Mouse (Mus musculus) cerebellum, adult 2 months (tissue): Measurements from ENCODE around the gene Tbc1d14. TPM values are rescaled to one million over a fixed set of nuclear protein-coding genes. Genes with fewer than 3 reads are reported as not detected.

Experiments
- DNase-seq, 2 experiments: peaks; one replicate each; pipeline ENCODE4 v3.0.0; 2021
- H3K27ac ChIP-seq: fragments of 200-500 bp; 2 replicates; pipeline ENCODE4 v1.5.1; 2012; ENCODE audit warnings: low read length, control low read depth, inconsistent platforms; ENCODE audit not compliant: insufficient read depth
- H3K27me3 ChIP-seq: fragments of 200-500 bp; 2 replicates; pipeline ENCODE4 v1.6.1; 2012; ENCODE audit warnings: inconsistent platforms, mild to moderate bottlenecking, low read length, moderate library complexity; ENCODE audit not compliant: control insufficient read depth, insufficient read depth
- H3K4me1 ChIP-seq: fragments of 200-500 bp; 2 replicates; pipeline ENCODE4 v1.6.1; 2011; ENCODE audit warnings: low read length; ENCODE audit not compliant: control insufficient read depth, insufficient read depth
- H3K4me3 ChIP-seq: fragments of 200-500 bp; replicated peaks from 2 replicates; pipeline ENCODE3; 2011; ENCODE audit warnings: mild to moderate bottlenecking, low read depth, low read length, control low read depth; ENCODE audit not compliant: insufficient read depth
- CTCF ChIP-seq: fragments of 200-500 bp; IDR thresholded peaks from 2 replicates; pipeline ENCODE4 v1.5.1; 2011; ENCODE audit warnings: low read depth, mild to moderate bottlenecking, control low read depth, low read length, moderate library complexity, borderline replicate concordance; ENCODE audit not compliant: insufficient read depth
- POLR2A ChIP-seq: fragments of 200-500 bp; IDR thresholded peaks from 2 replicates; pipeline ENCODE4 v1.6.1; 2011; ENCODE audit warnings: low read length, control low read depth, borderline replicate concordance; ENCODE audit not compliant: insufficient read depth
- WGBS: fragments of 180-500 bp; shearing (Covaris S2); methylation state at CpG from one replicate; pipeline ENCODE4 v1.1.7; 2018; 5-methylcytosine and 5-hydroxymethylcytosine counted together
- polyA plus RNA-seq: library from polyadenylated mRNA; depleted of rRNA; stranded (reverse); fragments of >200 nt; gene quantifications from 2 replicates; pipeline ENCODE4 v1.2.3, GENCODE M21; 2012

Gene Tbc1d14
- polyA plus RNA-seq, 1 experiment = 55.1 TPM

GRCm38 (mm10) chr5:36564530-36564929 is 28.5 kb downstream of the Tbc1d14 start:
- WGBS = 88% methylated on average over 9 of the region's 9 CpGs
- Histone ChIP-seq H3K27me3 (no peaks in the 10 kb centered on the region), H3K27ac (no peak overlapping the region), H3K4me3 (no peak overlapping the region), H3K4me1 (0 out of 2 replicates have a peak, but pooled peaks cover 3% of the 10 kb centered on the region)
- no peak for DNase-seq
- TF ChIP-seq POLR2A (no peak), CTCF (no peak)

GRCm38 (mm10) chr5:36563741-36564140 is 29.3 kb downstream of the Tbc1d14 start:
- WGBS = 86% methylated on average over 6 of the region's 6 CpGs
- TF ChIP-seq POLR2A (no peak), CTCF (no peak)
- H3K4me1 ChIP-seq = 0 out of 2 replicates have a peak, but pooled peaks cover 3% of the 10 kb centered on the region
- no peak for DNase-seq
- H3K4me3 ChIP-seq = no peak overlapping the region
- no peaks in the 10 kb centered on the region for H3K27me3 ChIP-seq
- no peak overlapping the region for H3K27ac ChIP-seq

- Histone ChIP-seq H3K27me3 (no peaks in the 10 kb centered on the region), H3K4me1 (0 out of 2 replicates have a peak, but pooled peaks cover 3% of the 10 kb centered on the region), H3K4me3 (no peak overlapping the region), H3K27ac (no peak overlapping the region)
- no peak for DNase-seq
- TF ChIP-seq CTCF (no peak), POLR2A (no peak)
- WGBS = 90% methylated on average over 10 of the region's 10 CpGs
Measured at GRCm38 (mm10) chr5:36562791-36563445, 30.2 kb downstream of the Tbc1d14 start.

- Histone ChIP-seq H3K27me3 (no peaks in the 10 kb centered on the region), H3K4me3 (no peak overlapping the region), H3K4me1 (peaks cover 3% of the 10 kb centered on the region; the same call in 1 of the 2 replicates), H3K27ac (no peak overlapping the region)
- WGBS = 96% methylated on average over 4 of the region's 4 CpGs
- TF ChIP-seq CTCF = no peak
- no peak for TF ChIP-seq POLR2A
- DNase-seq = no peak
Measured at GRCm38 (mm10) chr5:36561509-36561908, 31.6 kb downstream of the Tbc1d14 start.

GRCm38 (mm10) chr5:36560490-36560889 is 32.6 kb downstream of the Tbc1d14 start:
- peaks cover 3% of the 10 kb centered on the region; the same call in 1 of the 2 replicates for H3K4me1 ChIP-seq
- 94% methylated on average over 4 of the region's 4 CpGs for WGBS
- H3K27ac ChIP-seq = no peak overlapping the region
- H3K27me3 ChIP-seq = no peaks in the 10 kb centered on the region
- DNase-seq = no peak
- TF ChIP-seq CTCF (no peak), POLR2A (no peak)
- no peak overlapping the region for H3K4me3 ChIP-seq

GRCm38 (mm10) chr5:36559510-36560235 is 33.4 kb downstream of the Tbc1d14 start:
- Histone ChIP-seq H3K4me1 (peaks cover 3% of the 10 kb centered on the region; the same call in 1 of the 2 replicates), H3K27me3 (no peaks in the 10 kb centered on the region), H3K27ac (no peak overlapping the region), H3K4me3 (no peak overlapping the region)
- WGBS = 91% methylated on average over 6 of the region's 6 CpGs
- no peak for DNase-seq
- TF ChIP-seq POLR2A = no peak
- no peak for TF ChIP-seq CTCF

GRCm38 (mm10) chr5:36559106-36559505 is 34.0 kb downstream of the Tbc1d14 start:
- no peaks in the 10 kb centered on the region for H3K27me3 ChIP-seq
- no peak for TF ChIP-seq POLR2A
- TF ChIP-seq CTCF = no peak
- peaks cover 3% of the 10 kb centered on the region; the same call in 1 of the 2 replicates for H3K4me1 ChIP-seq
- H3K4me3 ChIP-seq = no peak overlapping the region
- no peak for DNase-seq
- no peak overlapping the region for H3K27ac ChIP-seq
- 89% methylated on average over 5 of the region's 5 CpGs for WGBS

GRCm38 (mm10) chr5:36558526-36558925 is 34.5 kb downstream of the Tbc1d14 start:
- no peak for DNase-seq
- Histone ChIP-seq H3K27ac (no peak overlapping the region), H3K4me1 (peaks cover 3% of the 10 kb centered on the region; the same call in 1 of the 2 replicates), H3K4me3 (no peak overlapping the region), H3K27me3 (no peaks in the 10 kb centered on the region)
- 87% methylated on average over 2 of the region's 2 CpGs for WGBS
- no peak for TF ChIP-seq POLR2A
- no peak for TF ChIP-seq CTCF
